Mouse (Mus musculus) neural tube, embryonic 14.5 days (tissue): ENCODE data around the gene Pou2f3. TPM values are rescaled to one million over a fixed set of nuclear protein-coding genes. Genes with fewer than 3 reads are reported as not detected.

Source experiments
- ATAC-seq: fragments of 200-750 bp; cut with Nextera tagmentation; 2 replicates; pipeline ENCODE4 v1.8.0; 2017; ENCODE audit warnings: low read depth, mild to moderate bottlenecking, moderate TSS enrichment, moderate library complexity
- H3K27ac ChIP-seq: fragments of 300-500 bp; sonication (generic); 2 replicates; pipeline ENCODE4 v1.5.1; 2014; ENCODE audit warnings: low read depth, mild to moderate bottlenecking, control low read depth, low read length, moderate library complexity, mixed read lengths
- H3K27me3 ChIP-seq: fragments of 300-500 bp; sonication (generic); 2 replicates; pipeline ENCODE4 v1.6.1; 2014; ENCODE audit warnings: low read length; ENCODE audit not compliant: control insufficient read depth, insufficient read depth
- H3K36me3 ChIP-seq: fragments of 300-500 bp; sonication (generic); 2 replicates; pipeline ENCODE4 v1.6.1; 2014; ENCODE audit warnings: low read length, mixed read lengths; ENCODE audit not compliant: control insufficient read depth, insufficient read depth
- H3K4me1 ChIP-seq: fragments of 300-500 bp; sonication (generic); 2 replicates; pipeline ENCODE4 v1.6.1; 2014; ENCODE audit warnings: low read length; ENCODE audit not compliant: control insufficient read depth, insufficient read depth
- H3K4me2 ChIP-seq: fragments of 300-500 bp; sonication (generic); 2 replicates; pipeline ENCODE4 v1.6.1; 2014; ENCODE audit warnings: mild to moderate bottlenecking, low read depth, low read length, control low read depth
- H3K4me3 ChIP-seq: fragments of 300-500 bp; sonication (generic); 2 replicates; pipeline ENCODE4 v1.5.1; 2014; ENCODE audit warnings: low read depth, low read length, control low read depth, mixed read lengths
- H3K9ac ChIP-seq: fragments of 300-500 bp; sonication (generic); replicated peaks from 2 replicates; pipeline ENCODE4 v1.6.1; 2014; ENCODE audit warnings: low read depth, mild to moderate bottlenecking, control low read depth, low read length, mixed read lengths
- H3K9me3 ChIP-seq: fragments of 300-500 bp; sonication (generic); 2 replicates; pipeline ENCODE4 v1.6.1; 2016; ENCODE audit warnings: low read length; ENCODE audit not compliant: control insufficient read depth
- WGBS: fragments of 180-500 bp; shearing (Covaris S2); extraction: QIAGEN DNeasy Blood & Tissue Kit; methylation state at CpG from one replicate; pipeline ENCODE4 v1.1.7; 2014; 5-methylcytosine and 5-hydroxymethylcytosine counted together
- polyA plus RNA-seq: library from polyadenylated mRNA; unstranded; fragments of >200 nt; fragmentation: Nextera tagmentation; extraction: Ambion mirVana; gene quantifications from 2 replicates; pipeline ENCODE4 v1.2.1, GENCODE M21; 2014

Gene Pou2f3
- polyA plus RNA-seq, 1 experiment from 2014 or later = not detected

DNA sequence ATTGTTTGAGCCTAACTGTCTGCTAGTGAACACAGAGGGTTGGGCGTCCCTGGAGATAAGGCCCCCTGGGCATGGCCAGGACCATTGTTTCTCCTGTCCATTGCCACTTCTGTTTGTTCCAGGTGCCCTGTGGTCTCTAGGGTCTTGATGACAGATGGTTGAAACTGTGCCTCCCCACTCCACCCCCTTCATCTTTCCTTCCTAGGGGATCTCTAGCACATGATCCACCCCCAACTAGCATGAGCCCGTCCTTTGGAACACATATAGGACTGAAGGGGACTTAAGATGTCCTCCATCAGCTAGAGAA is 30.4 kb upstream of the Pou2f3 start:
- Histone ChIP-seq H3K9me3 (no peaks in the 10 kb centered on the region), H3K27ac (no peak overlapping the region), H3K27me3 (peaks cover 17% of the 10 kb centered on the region), H3K4me1 (peaks cover 4% of the 10 kb centered on the region; the same call in 1 of the 2 replicates), H3K4me3 (no peak overlapping the region), H3K4me2 (no peak overlapping the region), H3K36me3 (no peaks in the 10 kb centered on the region), H3K9ac (no peak overlapping the region)
- WGBS = 29% methylated on average over 2 of the region's 2 CpGs
- ATAC-seq = no peak

DNA sequence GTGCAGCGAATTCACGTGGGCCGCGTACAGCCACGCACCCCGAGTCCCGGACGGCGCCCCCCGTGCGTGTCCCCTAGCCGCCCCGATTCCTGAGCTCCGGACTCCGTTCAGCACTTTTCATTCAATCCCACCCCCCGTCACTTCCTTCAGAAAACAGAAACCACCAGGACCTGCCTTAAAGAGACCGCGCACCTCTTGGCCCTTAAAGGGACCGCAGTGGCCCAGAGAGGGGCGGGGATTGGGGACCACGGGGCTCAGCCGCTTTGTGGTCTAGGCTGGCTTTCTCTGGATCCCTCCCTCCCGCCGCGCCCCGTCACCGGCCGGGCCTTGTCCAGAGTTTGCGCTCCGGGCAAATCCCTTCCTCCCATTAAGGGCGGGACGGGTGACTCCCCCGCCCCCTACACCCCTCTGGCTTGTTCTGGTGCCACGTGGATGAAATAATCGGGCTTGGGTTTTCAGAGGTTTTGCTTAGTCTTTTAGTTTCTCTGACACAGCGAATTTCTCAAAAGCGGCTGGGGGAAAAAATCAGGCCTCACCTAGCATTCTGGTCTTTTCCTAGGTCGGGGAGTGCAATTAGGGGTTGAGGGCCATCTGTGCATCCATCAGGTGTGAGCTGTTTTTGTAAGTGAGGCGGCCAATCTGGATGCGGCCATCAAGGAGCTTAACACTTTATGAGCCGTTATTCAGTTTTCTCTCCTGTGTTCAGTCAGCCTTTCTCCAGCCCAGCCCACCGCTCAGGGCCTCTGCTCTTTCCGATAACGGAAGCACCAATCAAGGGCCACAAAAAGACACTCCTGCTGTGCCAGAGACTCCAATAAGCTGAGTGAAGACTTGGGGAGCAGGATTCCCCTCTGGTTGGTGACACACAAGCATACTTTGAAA is 29.8 kb upstream of the Pou2f3 start, which contains the start of gene Oaf:
Gene Oaf, minus strand, starts transcription at position 200 of the 882 bp plus-strand sequence.
- peak; percentile 77 for ATAC-seq

GRCm38 (mm10) chr9:43238631-43239545 is 28.7 kb upstream of the Pou2f3 start:
- WGBS = under 1% methylated on average over 45 of the region's 51 CpGs
- Histone ChIP-seq H3K27ac (no peak overlapping the region), H3K9ac (peak overlapping the region; percentile 37), H3K9me3 (no peaks in the 10 kb centered on the region), H3K36me3 (no peaks in the 10 kb centered on the region), H3K27me3 (peaks cover 17% of the 10 kb centered on the region), H3K4me2 (peak overlapping the region; percentile 66), H3K4me3 (peak overlapping the region; percentile 50), H3K4me1 (peaks cover 4% of the 10 kb centered on the region; the same call in 1 of the 2 replicates)
- ATAC-seq = no peak

More for the DNA sequence above, 29.8 kb upstream of the Pou2f3 start, which contains the start of gene Oaf:
- H3K9me3 ChIP-seq = no peaks in the 10 kb centered on the region
- no peaks in the 10 kb centered on the region for H3K36me3 ChIP-seq
- peaks cover 4% of the 10 kb centered on the region; the same call in 1 of the 2 replicates for H3K4me1 ChIP-seq
- H3K4me2 ChIP-seq = peak within 1 kb of the TSS; percentile 66
- peaks cover 17% of the 10 kb centered on the region for H3K27me3 ChIP-seq
- peak within 1 kb of the TSS; percentile 50 for H3K4me3 ChIP-seq
- H3K9ac ChIP-seq = peak within 1 kb of the TSS; percentile 37
- H3K27ac ChIP-seq = no peak within 1 kb of the TSS
- 2% methylated on average over 44 of the region's 44 CpGs for WGBS

GRCm38 (mm10) chr9:43238167-43238566 is 28.0 kb upstream of the Pou2f3 start:
- no peak for ATAC-seq
- peak overlapping the region; percentile 50; the same call in 1 of the 2 replicates for H3K4me3 ChIP-seq
- peaks cover 17% of the 10 kb centered on the region for H3K27me3 ChIP-seq
- no peaks in the 10 kb centered on the region for H3K36me3 ChIP-seq
- peaks cover 4% of the 10 kb centered on the region; the same call in 1 of the 2 replicates for H3K4me1 ChIP-seq
- WGBS = 49% methylated on average over 2 of the region's 2 CpGs
- no peak overlapping the region for H3K9ac ChIP-seq
- H3K4me2 ChIP-seq = peak overlapping the region; percentile 7; the same call in 1 of the 2 replicates
- H3K9me3 ChIP-seq = no peaks in the 10 kb centered on the region
- H3K27ac ChIP-seq = no peak overlapping the region

DNA sequence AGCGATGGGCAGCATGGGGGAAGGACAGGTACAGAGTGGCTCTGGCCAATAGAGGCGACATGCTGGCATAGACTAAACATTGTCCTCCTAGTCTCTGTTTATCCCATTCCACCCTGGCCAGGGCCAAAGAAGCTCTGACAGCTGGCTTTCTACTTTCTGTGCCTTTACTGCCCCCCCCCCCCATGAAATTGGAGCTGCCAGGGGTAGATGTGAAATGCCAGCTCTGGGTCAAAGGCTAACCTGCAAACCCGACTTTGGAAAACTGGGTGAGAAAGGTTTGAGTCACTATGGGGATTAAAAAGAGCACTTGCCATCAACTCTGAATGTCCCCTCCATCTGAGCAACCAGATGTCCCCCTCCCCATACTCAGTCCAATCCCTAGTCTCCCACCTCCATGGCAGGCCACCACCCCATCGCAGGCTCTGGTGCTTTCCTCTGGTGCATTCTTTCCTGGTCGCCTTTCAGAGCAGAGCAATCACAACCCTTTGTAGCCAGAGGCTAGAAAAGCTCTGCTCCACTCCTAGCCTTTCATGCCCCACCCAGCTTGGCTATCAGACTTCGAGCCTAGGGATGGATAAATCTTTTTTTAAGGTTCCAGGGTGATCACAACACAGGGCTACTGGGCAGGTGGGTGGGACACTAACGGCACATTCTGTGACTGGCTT is 27.1 kb upstream of the Pou2f3 start:
- ATAC-seq = no peak
- H3K9me3 ChIP-seq = no peaks in the 10 kb centered on the region
- no peak overlapping the region for H3K9ac ChIP-seq
- H3K4me3 ChIP-seq = no peak overlapping the region
- 52% methylated on average over 7 of the region's 7 CpGs for WGBS
- no peak overlapping the region for H3K27ac ChIP-seq
- no peaks in the 10 kb centered on the region for H3K36me3 ChIP-seq
- H3K4me2 ChIP-seq = no peak overlapping the region
- peaks cover 17% of the 10 kb centered on the region for H3K27me3 ChIP-seq
- peaks cover 4% of the 10 kb centered on the region; the same call in 1 of the 2 replicates for H3K4me1 ChIP-seq

GRCm38 (mm10) chr9:43236576-43236975 is 26.4 kb upstream of the Pou2f3 start:
- 94% methylated on average over 7 of the region's 7 CpGs for WGBS
- no peak overlapping the region for H3K4me2 ChIP-seq
- no peak for ATAC-seq

GRCm38 (mm10) chr9:43236106-43236505 is 25.9 kb upstream of the Pou2f3 start:
- ATAC-seq = no peak
- Histone ChIP-seq H3K4me3 (no peak overlapping the region), H3K36me3 (no peaks in the 10 kb centered on the region), H3K9me3 (no peaks in the 10 kb centered on the region), H3K9ac (no peak overlapping the region), H3K4me2 (no peak overlapping the region), H3K4me1 (peaks cover 4% of the 10 kb centered on the region; the same call in 1 of the 2 replicates), H3K27me3 (peaks cover 17% of the 10 kb centered on the region), H3K27ac (no peak overlapping the region)
- 85% methylated on average over 1 of the region's 1 CpGs for WGBS

More at GRCm38 (mm10) chr9:43236576-43236975, 26.4 kb upstream of the Pou2f3 start:
- Histone ChIP-seq H3K9me3 (no peaks in the 10 kb centered on the region), H3K27ac (no peak overlapping the region), H3K4me3 (no peak overlapping the region), H3K27me3 (peaks cover 17% of the 10 kb centered on the region), H3K36me3 (no peaks in the 10 kb centered on the region), H3K9ac (no peak overlapping the region), H3K4me1 (peaks cover 4% of the 10 kb centered on the region; the same call in 1 of the 2 replicates)

- no peak overlapping the region for H3K4me2 ChIP-seq
- H3K27ac ChIP-seq = no peak overlapping the region
- H3K9me3 ChIP-seq = no peaks in the 10 kb centered on the region
- peaks cover 17% of the 10 kb centered on the region for H3K27me3 ChIP-seq
- ATAC-seq = no peak
- 91% methylated on average over 6 of the region's 6 CpGs for WGBS
- H3K36me3 ChIP-seq = no peaks in the 10 kb centered on the region
- H3K4me1 ChIP-seq = peaks cover 3% of the 10 kb centered on the region; the same call in 1 of the 2 replicates
- no peak overlapping the region for H3K4me3 ChIP-seq
- H3K9ac ChIP-seq = no peak overlapping the region
Measured at GRCm38 (mm10) chr9:43235336-43235735, 25.2 kb upstream of the Pou2f3 start.
